Mouse (Mus musculus) erythroblast, embryonic 14.5 days (primary cell): ENCODE measurements around the gene Os9.

Experiments
- GATA1 ChIP-seq: IDR thresholded peaks from 2 replicates; pipeline ENCODE4 v1.6.1; 2012; ENCODE audit warnings: low read length, inconsistent platforms, mixed read lengths
- TAL1 ChIP-seq: IDR thresholded peaks from 3 replicates; pipeline ENCODE4 v1.6.1; 2012; ENCODE audit warnings: low read length, inconsistent platforms, mixed read lengths

- TF ChIP-seq GATA1 (no peak), TAL1 (no peak)
Observed at GRCm38 (mm10) chr10:127047954-127048353, 73.0 kb downstream of the Os9 start, which contains the start of gene Cyp27b1.
